Mouse (Mus musculus) cerebellum, postnatal 14 days (tissue): Measurements from ENCODE around the gene Ubqln4.
A peak's percentile ranks its signal among the peaks of the same experiment; 100 is the strongest.

Experiments
- DNase-seq, 2 experiments: peaks; one replicate each; pipeline ENCODE4 v3.0.0; 2021; ENCODE audit warnings: mixed read lengths in 2 of 2

The Ubqln4 gene

DNA sequence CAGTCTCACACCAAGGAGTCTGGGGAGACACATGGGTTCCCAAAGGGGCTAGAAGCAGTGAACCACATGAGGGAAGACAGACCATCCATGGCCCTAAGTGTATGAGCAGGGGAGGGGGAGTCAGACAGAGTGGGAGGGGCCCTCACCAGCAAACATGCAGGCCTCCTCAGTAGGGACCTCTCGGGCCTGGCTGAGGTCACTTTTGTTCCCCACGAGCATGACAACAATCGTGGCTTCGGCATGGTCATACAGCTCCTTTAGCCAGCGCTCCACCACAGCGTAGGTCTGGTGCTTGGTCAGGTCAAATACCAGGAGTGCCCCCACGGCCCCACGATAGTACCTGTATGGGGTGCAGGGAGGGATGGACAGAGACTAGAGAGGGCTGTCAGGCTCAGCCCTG lies 10.4 kb upstream of the Ubqln4 start:
- DNase-seq = peak in 1 of 2 experiments; percentile 34

- DNase-seq = peak in 1 of 2 experiments; percentile 52
Measured at GRCm38 (mm10) chr3:88543651-88544410, 9.7 kb upstream of the Ubqln4 start.

DNA sequence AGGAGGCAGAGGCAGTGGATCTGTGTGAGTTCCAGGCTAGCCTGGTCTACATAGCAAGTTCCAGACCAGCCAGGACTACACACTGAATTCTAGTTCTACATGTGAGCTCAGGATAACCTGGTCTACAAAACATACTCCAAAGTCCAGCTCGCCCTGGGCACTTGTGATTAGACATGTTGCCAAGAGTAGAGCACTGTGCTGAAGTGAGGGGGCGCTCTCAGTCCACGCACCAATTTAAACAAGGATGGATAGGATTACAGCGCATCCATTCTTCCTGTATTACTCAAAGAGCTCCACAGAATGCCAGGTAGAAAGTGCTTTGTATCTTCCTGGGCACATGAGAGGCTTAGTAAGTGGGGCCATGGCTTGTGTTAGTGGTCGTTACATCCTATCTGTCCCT lies 9.0 kb upstream of the Ubqln4 start:
- DNase-seq = peak; percentile 75 to 79

GRCm38 (mm10) chr3:88544955-88545591 lies 8.5 kb upstream of the Ubqln4 start:
- peak; percentile 33 to 37 for DNase-seq

DNA sequence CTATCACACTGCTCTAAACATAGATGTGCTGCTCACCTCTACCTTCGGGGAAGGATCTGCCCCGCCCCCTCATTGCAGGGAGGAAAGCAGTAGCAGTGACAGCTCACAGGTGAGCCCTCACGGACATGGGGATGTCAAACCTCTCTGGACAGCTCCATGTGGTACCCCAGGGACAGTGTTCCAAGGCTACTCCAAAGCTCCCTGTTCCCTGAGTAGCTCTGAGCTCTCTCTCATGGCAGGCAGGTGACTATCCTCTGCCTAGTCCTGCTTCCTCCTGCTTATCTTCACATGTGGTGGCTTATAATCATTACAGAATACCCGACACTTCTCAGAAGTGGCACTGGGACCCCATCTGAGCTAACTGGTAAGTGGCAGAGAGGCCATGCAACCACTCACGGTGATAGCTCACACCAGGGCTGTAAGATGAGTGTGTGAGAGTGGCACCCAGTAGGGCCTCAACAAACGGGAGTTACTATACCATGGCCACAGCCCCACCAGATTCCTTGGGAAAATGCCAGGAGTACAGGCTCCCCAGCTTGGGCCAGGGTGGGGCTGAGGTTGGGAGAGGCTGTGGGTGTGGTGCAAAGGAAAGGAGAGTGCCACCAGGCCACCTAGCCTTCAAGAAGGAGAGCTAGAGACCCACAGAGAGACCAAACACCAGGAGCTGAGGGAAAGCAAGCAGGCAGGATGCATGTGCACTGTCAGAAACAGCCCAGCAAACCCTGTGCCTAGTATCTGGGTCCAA lies 6.7 kb upstream of the Ubqln4 start:
- no peak for DNase-seq

DNA sequence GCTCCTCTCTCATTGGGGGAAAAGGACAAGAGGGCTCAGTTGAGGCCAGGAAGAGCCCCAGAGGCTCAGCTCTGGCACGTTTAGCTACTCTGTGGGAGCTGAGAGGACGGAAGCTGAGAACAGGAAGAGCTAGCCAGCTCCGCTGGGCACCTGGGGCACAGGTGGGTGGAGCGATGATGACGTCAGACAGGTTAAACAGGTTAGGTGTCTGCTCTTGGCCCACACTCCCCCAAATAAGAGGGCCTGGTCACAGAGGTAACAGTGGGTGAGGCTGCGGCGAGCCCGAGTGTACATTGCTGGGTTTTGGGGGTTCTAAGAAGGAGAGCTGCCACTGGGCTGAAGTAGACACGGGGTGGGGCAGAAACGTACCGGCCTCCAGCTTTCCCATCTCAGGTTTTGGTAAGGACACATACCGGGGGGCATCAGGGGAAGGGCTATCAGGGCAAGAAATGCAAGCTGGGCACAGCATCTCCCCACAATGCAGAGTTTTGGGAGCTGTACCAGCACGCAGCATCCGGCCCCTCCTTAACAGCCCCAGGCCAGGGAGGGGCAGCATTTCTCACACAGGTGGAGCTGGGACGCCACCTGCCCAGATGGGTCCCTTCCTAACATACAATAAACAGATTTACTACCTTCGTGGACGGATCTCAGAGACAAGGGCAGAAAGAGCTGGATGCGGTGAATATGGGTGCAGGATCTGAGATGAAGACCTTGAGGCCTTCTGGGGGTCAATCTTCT lies 5.2 kb upstream of the Ubqln4 start, which contains the start of gene Rab25:
Gene Rab25, minus strand, starts transcription at position 121 of the 738 bp plus-strand sequence.
- DNase-seq = no peak

- peak in 1 of 2 experiments; percentile 16 for DNase-seq
Measured at GRCm38 (mm10) chr3:88551586-88551985, 2.0 kb upstream of the Ubqln4 start.

DNA sequence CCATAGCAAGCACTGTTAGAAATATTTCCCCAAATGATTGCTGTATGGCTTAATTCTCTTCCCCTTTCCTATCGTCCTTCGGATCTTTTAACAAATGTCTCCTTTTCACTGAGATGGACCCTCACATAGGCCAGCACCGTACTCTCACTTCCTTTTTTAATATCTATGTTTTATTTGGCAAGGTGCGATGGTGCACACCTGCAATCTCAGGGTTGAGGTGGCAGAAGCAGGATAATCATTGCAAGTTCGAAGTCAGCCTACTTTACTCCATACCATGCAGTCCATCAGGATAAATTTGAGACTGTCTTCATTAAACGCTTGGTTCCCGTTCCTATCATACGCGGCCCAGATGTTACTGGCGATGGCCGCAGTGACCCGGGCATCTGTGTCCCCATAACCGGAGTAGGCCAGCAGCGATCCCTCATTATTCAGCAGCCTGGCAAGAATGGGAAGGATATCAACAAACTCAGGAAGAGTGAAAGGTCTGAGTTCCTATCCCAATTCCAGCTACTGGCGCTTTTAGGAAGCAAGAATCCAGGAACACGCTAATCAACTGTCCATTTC lies 1.4 kb upstream of the Ubqln4 start:
- DNase-seq = no peak

DNA sequence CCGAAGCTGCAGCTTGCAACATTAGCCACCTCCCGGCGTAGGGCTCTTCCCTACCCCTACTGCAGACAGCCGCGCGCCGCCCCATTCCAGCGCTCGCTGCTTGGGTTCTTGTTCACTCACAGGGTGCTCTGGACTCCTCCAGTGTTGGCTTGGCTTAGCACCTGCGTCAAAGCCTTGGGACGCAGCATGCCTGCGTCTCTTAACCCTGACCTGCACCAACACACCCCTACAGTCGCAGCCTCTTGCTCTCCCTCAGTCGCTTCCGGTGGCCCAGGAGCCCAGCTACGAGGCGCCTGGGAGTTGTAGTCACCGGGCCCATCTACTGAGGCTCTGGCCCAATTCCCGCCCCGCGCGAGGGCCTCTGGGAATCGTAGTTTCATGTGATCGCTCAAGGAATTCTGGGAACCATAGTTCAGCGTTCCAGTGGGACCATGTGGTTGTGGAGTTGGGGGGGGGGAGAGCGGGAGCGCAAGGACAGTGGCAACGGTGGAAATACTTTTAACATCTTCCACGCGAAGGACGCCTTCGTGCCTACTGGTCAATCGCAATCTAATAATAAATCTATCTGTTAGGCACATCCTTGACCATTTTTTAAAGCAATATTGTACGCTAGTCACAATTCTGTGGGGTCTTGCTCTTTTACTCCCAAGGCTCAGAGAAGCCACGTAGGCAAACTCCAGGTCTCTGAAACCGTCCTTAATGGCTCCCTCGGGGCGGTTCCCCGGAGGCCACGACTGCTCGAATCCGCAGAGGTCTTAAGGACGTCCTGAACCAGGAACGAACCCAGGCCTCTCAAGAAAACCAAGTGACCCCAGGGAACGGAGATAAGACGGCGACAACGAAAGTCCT lies 658 bp upstream of the Ubqln4 start, which contains the start of gene Lamtor2:
Gene Lamtor2, minus strand, starts transcription at position 399 of the 849 bp plus-strand sequence.
- DNase-seq = peak; percentile 99

GRCm38 (mm10) chr3:88553880-88554586 lies 475 bp downstream of the Ubqln4 start:
- peak in 1 of 2 experiments; percentile 77 for DNase-seq

- peak in 1 of 2 experiments; percentile 10 for DNase-seq
Measured at GRCm38 (mm10) chr3:88555069-88555605, 1.6 kb downstream of the Ubqln4 start.

DNA sequence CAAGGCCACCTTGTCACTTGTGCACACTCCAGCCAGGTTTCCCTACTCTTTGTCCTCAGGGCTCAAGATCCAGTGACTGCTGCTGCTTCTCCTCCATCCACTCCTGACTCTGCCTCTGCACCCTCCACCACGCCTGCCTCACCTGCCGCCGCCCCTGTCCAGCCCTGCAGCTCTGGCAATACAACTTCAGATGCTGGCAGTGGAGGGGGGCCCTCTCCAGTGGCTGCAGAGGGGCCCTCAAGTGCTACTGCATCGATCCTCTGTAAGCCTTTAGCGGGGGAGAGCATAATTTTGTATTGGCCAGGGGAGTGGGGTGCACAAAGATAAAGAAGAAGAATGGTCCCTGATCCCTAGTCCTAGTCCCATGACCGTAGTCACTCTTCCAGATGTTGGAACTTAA lies 2.2 kb downstream of the Ubqln4 start:
- DNase-seq = peak in 1 of 2 experiments; percentile 4

DNA sequence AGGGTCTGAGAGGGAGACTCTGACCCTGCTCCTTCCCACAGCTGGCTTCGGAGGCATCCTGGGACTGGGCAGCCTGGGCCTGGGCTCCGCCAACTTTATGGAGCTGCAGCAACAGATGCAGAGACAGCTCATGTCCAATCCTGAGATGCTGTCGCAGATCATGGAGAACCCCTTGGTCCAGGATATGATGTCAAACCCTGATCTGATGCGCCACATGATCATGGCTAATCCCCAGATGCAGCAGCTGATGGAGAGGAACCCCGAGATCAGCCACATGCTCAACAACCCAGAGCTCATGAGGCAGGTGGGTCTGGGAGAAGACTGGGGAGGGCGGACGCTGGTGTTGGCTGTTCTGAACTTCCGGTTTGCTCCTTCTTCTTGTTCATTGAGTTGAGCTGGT lies 3.1 kb downstream of the Ubqln4 start:
- peak in 1 of 2 experiments; percentile 1 for DNase-seq

DNA sequence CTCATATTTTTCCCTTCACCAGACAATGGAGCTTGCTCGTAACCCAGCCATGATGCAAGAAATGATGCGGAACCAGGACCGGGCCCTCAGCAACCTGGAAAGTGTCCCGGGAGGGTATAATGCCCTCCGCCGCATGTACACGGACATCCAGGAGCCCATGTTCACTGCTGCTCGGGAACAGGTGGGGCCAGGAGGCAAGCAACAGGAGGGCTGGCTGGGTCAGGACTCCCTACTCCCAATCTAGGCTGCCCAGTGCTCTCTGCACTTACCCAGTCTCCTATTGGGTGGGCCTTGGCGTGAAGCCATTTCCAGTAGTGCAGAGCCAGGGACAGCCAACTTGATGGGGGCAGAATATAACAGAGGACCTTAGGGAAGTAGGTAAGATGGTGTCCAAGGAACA lies 6.0 kb downstream of the Ubqln4 start:
- no peak for DNase-seq

- peak; percentile 53 to 74 for DNase-seq
Measured at GRCm38 (mm10) chr3:88561989-88562388, 8.4 kb downstream of the Ubqln4 start.

DNA sequence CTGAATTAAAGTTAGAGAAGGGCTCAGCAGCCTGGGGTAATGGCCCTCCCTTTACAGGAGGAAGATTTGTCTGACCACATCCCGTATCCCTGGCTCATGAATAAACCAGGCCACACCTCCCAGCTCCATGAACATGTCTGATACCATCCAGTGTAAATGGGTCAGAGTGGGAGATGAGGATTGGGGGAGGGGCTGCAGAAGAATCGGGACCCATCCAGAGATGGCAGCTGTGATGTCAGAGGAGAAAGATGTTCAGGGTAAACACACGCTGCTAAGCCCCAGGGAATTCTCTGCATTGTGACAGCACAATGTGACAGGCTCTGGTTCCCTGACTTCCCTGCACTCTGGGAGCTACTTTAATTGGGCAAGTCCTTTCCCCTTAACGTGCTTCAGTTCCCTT lies 9.9 kb downstream of the Ubqln4 start:
- DNase-seq = no peak

DNA sequence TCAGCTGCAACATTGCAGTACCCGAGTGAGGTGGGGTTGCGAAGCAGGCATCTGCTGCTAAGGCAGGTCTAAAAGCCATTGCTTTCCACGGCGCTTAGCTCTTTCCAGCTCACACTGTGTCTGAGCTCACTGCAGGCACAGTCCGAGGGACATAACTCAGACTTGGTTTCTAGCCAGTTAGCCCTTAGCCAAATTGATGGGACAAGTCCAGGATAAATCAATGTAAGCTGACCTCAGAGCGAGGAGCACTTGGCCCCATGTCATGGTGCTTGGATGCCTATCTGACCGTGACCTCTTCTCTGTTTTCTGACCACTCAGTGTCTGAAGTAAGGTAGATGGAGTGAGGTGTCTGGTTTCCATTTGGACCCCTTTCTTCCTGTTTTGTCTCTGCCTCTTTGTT lies 10.4 kb downstream of the Ubqln4 start:
- peak in 1 of 2 experiments; percentile 22 for DNase-seq

GRCm38 (mm10) chr3:88566116-88566515 lies 12.6 kb downstream of the Ubqln4 start:
- DNase-seq = no peak

- no peak for DNase-seq
Measured at GRCm38 (mm10) chr3:88566536-88567061, 13.0 kb downstream of the Ubqln4 start.

GRCm38 (mm10) chr3:88567892-88568291 lies 14.3 kb downstream of the Ubqln4 start:
- DNase-seq = no peak
